In genomic region chr5:31242191-31242590, GRCm38 (mm10) we compare ENCODE assay signal across 11 mouse cellular contexts. TPM values are rescaled to one million over a fixed set of nuclear protein-coding genes. Genes with fewer than 3 reads are reported as not detected.
DNase-seq lines count a peak whose midpoint lies in the region; ATAC-seq lines count a peak whose summit lies in the region.
"Had no signal": no experiment of that assay in that cellular context is flagged by ENCODE, and none has a peak within 500 bp of the region (broad histone marks: within the 10 kb centered on the region; RNA-seq: fewer than 3 reads in every experiment).

No protein-coding gene starts in this region.

- H3K9ac ChIP-seq in heart, embryonic 15.5 days, result peak overlapping the region; percentile 100
- H3K9ac ChIP-seq in hindbrain, embryonic 13.5 days, result peak overlapping the region; percentile 89
- peak overlapping the region; percentile 96 for H3K9ac ChIP-seq in midbrain, embryonic 12.5 days (replicated peaks)

- intact Hi-C loops in heart, postnatal 10 days (cut with DNase I), result no loop called here

- no peak for DNase-seq in heart, postnatal 10 days
- DNase-seq in c-Kit-negative CD71-positive TER-119-positive erythroid progenitor cells, embryonic 14.5 days (ENCODE audit: low read depth, low spot score), result peak; percentile 5
- no peak for DNase-seq in adrenal gland, postnatal 4 days (ENCODE audit: low spot score in 2 of 2)
- no peak for DNase-seq in urinary bladder, adult 2 months (ENCODE audit: low spot score)
- DNase-seq in right cerebral cortex, postnatal 14 days, result no peak
- DNase-seq: cerebellum, postnatal 25 days; spleen, adult 18-20 months had no signal

- H3K4me2 ChIP-seq in heart, embryonic 15.5 days, result peak overlapping the region; percentile 88
- peak overlapping the region; percentile 89 for H3K4me2 ChIP-seq in hindbrain, embryonic 13.5 days
- peak overlapping the region; percentile 84 for H3K4me2 ChIP-seq in midbrain, embryonic 12.5 days (replicated peaks)

- ATAC-seq in heart, embryonic 15.5 days (replicated peaks; ENCODE audit: insufficient number of reproducible peaks, insufficient read depth, low FRiP score, low read depth), result no peak
- no peak for ATAC-seq in hindbrain, embryonic 13.5 days (ENCODE audit: low FRiP score)
- ATAC-seq in midbrain, embryonic 12.5 days (ENCODE audit: low FRiP score, low read depth), result no peak

- 21% methylated on average over 10 of the region's 10 CpGs for WGBS in heart, embryonic 15.5 days
- 25% methylated on average over 10 of the region's 10 CpGs for WGBS in hindbrain, embryonic 13.5 days
- 23% methylated on average over 10 of the region's 10 CpGs for WGBS in midbrain, embryonic 12.5 days

- H3K4me1 ChIP-seq in heart, embryonic 15.5 days (replicated peaks), result peaks cover 12% of the 10 kb centered on the region
- H3K4me1 ChIP-seq in hindbrain, embryonic 13.5 days (replicated peaks), result peaks cover 12% of the 10 kb centered on the region
- H3K4me1 ChIP-seq in midbrain, embryonic 12.5 days, result peaks cover 8% of the 10 kb centered on the region

- no peaks in the 10 kb centered on the region for H3K9me3 ChIP-seq in heart, embryonic 15.5 days (replicated peaks)
- H3K9me3 ChIP-seq in hindbrain, embryonic 13.5 days, result peaks cover 2% of the 10 kb centered on the region; the same call in 1 of the 2 replicates
- no peaks in the 10 kb centered on the region for H3K9me3 ChIP-seq in midbrain, embryonic 12.5 days
- H3K9me3 ChIP-seq: G1E had no signal

- peak overlapping the region; percentile 100 for H3K4me3 ChIP-seq in heart, embryonic 15.5 days
- H3K4me3 ChIP-seq in hindbrain, embryonic 13.5 days, result peak overlapping the region; percentile 76
- peak overlapping the region; percentile 98 for H3K4me3 ChIP-seq in midbrain, embryonic 12.5 days

- H3K27me3 ChIP-seq in heart, embryonic 15.5 days, result no peaks in the 10 kb centered on the region
- H3K27me3 ChIP-seq in hindbrain, embryonic 13.5 days, result no peaks in the 10 kb centered on the region
- H3K27me3 ChIP-seq in midbrain, embryonic 12.5 days, result no peaks in the 10 kb centered on the region

- H3K36me3 ChIP-seq in heart, embryonic 15.5 days, result peaks cover 30% of the 10 kb centered on the region
- H3K36me3 ChIP-seq in hindbrain, embryonic 13.5 days, result peaks cover 35% of the 10 kb centered on the region
- peaks cover 37% of the 10 kb centered on the region for H3K36me3 ChIP-seq in midbrain, embryonic 12.5 days

- H3K27ac ChIP-seq in heart, embryonic 15.5 days, result peak overlapping the region; percentile 100
- peak overlapping the region; percentile 96; the same call in 1 of the 2 replicates for H3K27ac ChIP-seq in hindbrain, embryonic 13.5 days
- H3K27ac ChIP-seq in midbrain, embryonic 12.5 days (replicated peaks), result no peak overlapping the region; the same call in 1 of the 2 replicates

RNA-seq across cellular contexts. Expression of gene Gm9970, which starts 1.2 kb away (rescaled TPM):
- polyA plus RNA-seq in heart, embryonic 15.5 days (2015; fragmentation: Nextera tagmentation; extraction: Ambion mirVana), result 0.25 and 0.28 TPM in 2 replicates
- total RNA-seq in heart, postnatal 10 days (2021), result 1 to 10 TPM in 1 of 2 experiments, not detected in 1; 1.0 TPM
- polyA plus RNA-seq in hindbrain, embryonic 13.5 days (2015; fragmentation: Nextera tagmentation; extraction: Ambion mirVana), result 0.65 TPM in 1 of 2 replicates, not detected in the other
- 0.63 and 0.71 TPM in 2 replicates for polyA plus RNA-seq in midbrain, embryonic 12.5 days (2016; fragmentation: Nextera tagmentation; extraction: Ambion mirVana)
- 1 to 10 TPM in 1 of 2 experiments, under 1 TPM in 1; 0.98 to 1.0 TPM for total RNA-seq in adrenal gland, postnatal 4 days (2021)
- 0.28 and 0.37 TPM in 2 replicates for polyA plus RNA-seq in urinary bladder, adult 2 months (2012; rRNA removed)
- total RNA-seq: G1E had no signal

RNA-seq across cellular contexts. Expression of gene Nrbp1, which starts 1.5 kb away (rescaled TPM):
- 109 and 131 TPM in 2 replicates for polyA plus RNA-seq in heart, embryonic 15.5 days (2015; fragmentation: Nextera tagmentation; extraction: Ambion mirVana)
- total RNA-seq in heart, postnatal 10 days (2021), result 10 to 100 TPM; 83.8 to 85.2 TPM
- polyA plus RNA-seq in hindbrain, embryonic 13.5 days (2015; fragmentation: Nextera tagmentation; extraction: Ambion mirVana), result 150 and 161 TPM in 2 replicates
- polyA plus RNA-seq in midbrain, embryonic 12.5 days (2016; fragmentation: Nextera tagmentation; extraction: Ambion mirVana), result 144 and 151 TPM in 2 replicates
- 100 to 1,000 TPM; 113 TPM for total RNA-seq in adrenal gland, postnatal 4 days (2021)
- polyA plus RNA-seq in urinary bladder, adult 2 months (2012; rRNA removed), result 114 and 127 TPM in 2 replicates

RNA-seq across cellular contexts. Expression of gene Krtcap3, which starts 9.3 kb away (rescaled TPM):
- 3.0 and 7.0 TPM in 2 replicates for polyA plus RNA-seq in heart, embryonic 15.5 days (2015; fragmentation: Nextera tagmentation; extraction: Ambion mirVana)
- 1 to 10 TPM; 2.1 to 2.5 TPM for total RNA-seq in heart, postnatal 10 days (2021)
- 2.7 and 3.2 TPM in 2 replicates for polyA plus RNA-seq in hindbrain, embryonic 13.5 days (2015; fragmentation: Nextera tagmentation; extraction: Ambion mirVana)
- polyA plus RNA-seq in midbrain, embryonic 12.5 days (2016; fragmentation: Nextera tagmentation; extraction: Ambion mirVana), result 3.3 and 4.7 TPM in 2 replicates
- 1 to 10 TPM; 5.7 to 9.1 TPM for total RNA-seq in adrenal gland, postnatal 4 days (2021)
- 40.9 and 56.9 TPM in 2 replicates for polyA plus RNA-seq in urinary bladder, adult 2 months (2012; rRNA removed)

RNA-seq across cellular contexts. Expression of gene Ppm1g, which starts 21.7 kb away (rescaled TPM):
- 81.4 and 103 TPM in 2 replicates for polyA plus RNA-seq in heart, embryonic 15.5 days (2015; fragmentation: Nextera tagmentation; extraction: Ambion mirVana)
- total RNA-seq in heart, postnatal 10 days (2021), result 10 to 100 TPM; 70.1 to 86.9 TPM
- 168 and 173 TPM in 2 replicates for polyA plus RNA-seq in hindbrain, embryonic 13.5 days (2015; fragmentation: Nextera tagmentation; extraction: Ambion mirVana)
- polyA plus RNA-seq in midbrain, embryonic 12.5 days (2016; fragmentation: Nextera tagmentation; extraction: Ambion mirVana), result 163 and 167 TPM in 2 replicates
- 100 to 1,000 TPM; 107 to 117 TPM for total RNA-seq in adrenal gland, postnatal 4 days (2021)
- polyA plus RNA-seq in urinary bladder, adult 2 months (2012; rRNA removed), result 67.0 and 73.4 TPM in 2 replicates

RNA-seq across cellular contexts. Expression of gene Zfp513, which starts 40.1 kb away (rescaled TPM):
- 5.4 and 8.0 TPM in 2 replicates for polyA plus RNA-seq in heart, embryonic 15.5 days (2015; fragmentation: Nextera tagmentation; extraction: Ambion mirVana)
- 10 to 100 TPM; 12.7 to 12.9 TPM for total RNA-seq in heart, postnatal 10 days (2021)
- 13.8 and 15.7 TPM in 2 replicates for polyA plus RNA-seq in hindbrain, embryonic 13.5 days (2015; fragmentation: Nextera tagmentation; extraction: Ambion mirVana)
- 22.0 and 25.2 TPM in 2 replicates for polyA plus RNA-seq in midbrain, embryonic 12.5 days (2016; fragmentation: Nextera tagmentation; extraction: Ambion mirVana)
- 10 to 100 TPM; 32.3 to 33.7 TPM for total RNA-seq in adrenal gland, postnatal 4 days (2021)
- polyA plus RNA-seq in urinary bladder, adult 2 months (2012; rRNA removed), result 29.3 and 37.0 TPM in 2 replicates
